Mouse (Mus musculus): ENCODE measurements at regions not wholly inside any gene's neighbourhood (a gene's known extent, or its start where the extent isn't known, plus 50 kb on each side); places are given as distances from the start of the nearest gene placed in this dataset.

DNA sequence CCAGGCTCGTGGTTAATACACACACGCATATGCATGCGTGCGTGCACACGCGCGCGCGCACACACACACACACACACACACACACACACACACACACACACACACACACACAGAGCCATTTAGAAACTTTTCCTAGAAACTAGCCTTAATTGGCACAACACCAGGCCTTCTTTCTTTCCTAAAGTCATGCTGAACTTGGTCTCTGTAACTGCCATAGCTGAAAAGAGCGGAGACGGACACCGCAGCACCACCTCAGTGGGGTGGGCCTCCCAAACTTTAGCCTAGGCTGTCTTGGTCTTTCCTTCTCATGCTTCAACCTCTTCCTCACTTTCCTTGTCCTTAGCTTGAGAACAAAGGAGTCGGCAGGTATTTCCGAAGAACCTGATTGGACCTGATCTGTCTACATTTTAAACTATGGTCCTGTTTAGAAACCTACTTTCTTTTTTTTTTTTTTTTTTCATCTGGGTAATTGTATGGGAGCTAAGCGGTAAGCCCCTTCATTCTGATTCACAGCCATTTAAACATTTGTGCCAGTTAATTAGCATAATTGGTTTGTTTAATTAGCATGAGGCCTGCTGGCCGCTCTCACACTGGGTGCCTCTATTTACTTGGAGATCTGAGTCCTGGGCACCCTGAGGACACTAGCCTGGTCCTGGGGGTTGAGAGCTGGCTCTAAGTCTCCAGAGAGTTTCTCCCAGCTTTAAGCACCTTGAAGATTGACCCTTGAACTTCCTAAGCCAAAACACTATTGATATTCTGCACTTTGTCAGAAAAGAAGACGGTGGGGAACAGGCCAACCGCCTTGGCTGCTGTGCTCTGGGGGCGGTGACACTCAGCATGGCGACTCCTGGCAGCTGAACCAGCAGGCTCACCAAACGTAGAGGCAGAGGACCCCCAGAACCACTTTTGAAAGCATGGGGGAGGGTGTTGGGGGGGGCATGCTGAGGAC, 269.7 kb upstream of the Irx3 start:
- no peak for DNase-seq (ENCODE audit: low read depth, low spot score)

DNA sequence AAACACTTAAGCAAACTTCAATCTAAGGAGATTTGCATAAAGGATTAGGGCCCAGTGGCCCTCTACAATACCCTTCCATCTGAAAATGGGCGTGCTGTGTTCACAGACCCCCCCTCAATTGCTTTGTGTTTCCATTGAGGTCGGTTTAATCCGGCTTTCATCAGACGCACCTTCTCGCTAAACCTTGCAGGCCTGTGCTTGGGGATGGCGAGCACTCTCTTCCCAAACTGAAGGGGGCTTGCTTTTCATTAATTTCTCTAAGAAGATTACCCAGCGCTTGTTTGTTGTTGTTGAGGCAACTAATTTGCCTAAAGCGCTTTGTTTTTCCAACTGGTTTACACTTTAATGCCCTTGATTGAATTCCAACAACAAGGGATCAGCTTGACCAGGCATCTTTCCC, 268.8 kb upstream of the Irx3 start:
- DNase-seq (ENCODE audit: low read depth, low spot score) = no peak

DNA sequence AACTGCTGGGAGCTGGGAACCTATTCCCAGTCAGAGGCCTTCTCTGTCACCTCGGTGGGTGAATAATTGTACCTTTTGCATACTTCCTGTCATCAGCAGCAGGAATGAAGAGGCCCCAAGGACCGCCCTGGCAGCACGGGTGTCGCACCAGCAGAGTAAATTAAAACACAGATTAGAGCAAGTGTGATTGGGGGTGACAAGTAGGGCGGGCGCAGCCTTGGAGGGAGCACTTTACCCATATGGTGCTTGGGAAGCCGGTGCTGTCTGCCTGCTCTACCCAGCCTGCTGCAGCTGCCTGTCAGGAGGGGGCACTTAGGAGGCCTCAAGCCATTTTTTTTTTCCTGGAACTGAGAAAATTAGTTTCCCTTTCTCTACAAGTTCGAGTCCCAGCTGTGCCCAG, 264.6 kb upstream of the Irx3 start:
- DNase-seq (ENCODE audit: low read depth, low spot score) = no peak

DNA sequence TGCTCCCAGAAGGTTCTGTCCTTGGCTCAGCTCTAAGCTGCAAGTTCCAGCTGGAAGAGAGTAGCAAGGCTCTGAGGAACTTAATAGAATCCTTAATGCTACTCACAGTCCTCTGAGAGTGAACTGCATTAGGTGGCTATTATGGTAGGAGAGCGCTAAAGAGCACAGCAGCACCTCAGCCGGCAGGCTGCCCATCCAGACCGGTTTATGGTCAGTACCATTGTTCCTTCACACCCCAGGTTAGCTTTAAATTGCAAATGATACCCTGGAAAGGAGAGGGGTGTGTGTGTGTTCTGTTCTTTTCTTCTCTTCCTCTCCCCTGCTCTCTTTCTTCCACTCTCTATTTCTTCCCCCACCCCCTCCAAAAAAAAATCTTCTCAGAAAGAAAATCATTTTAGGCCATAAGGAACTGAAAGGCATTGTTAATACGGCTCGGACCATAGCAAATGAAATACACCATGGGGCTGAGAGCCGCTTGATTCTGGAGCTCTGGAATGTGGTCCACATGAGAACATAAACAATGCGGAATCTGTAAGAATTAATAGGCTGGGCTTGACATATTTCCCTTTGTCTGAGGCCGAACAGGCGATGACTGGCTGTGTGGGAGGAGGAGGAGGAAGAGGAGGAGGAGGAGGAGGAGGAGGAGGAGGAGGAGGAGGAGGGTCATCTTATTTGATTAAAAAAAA, 263.8 kb upstream of the Irx3 start:
- DNase-seq (ENCODE audit: low read depth, low spot score) = no peak

DNA sequence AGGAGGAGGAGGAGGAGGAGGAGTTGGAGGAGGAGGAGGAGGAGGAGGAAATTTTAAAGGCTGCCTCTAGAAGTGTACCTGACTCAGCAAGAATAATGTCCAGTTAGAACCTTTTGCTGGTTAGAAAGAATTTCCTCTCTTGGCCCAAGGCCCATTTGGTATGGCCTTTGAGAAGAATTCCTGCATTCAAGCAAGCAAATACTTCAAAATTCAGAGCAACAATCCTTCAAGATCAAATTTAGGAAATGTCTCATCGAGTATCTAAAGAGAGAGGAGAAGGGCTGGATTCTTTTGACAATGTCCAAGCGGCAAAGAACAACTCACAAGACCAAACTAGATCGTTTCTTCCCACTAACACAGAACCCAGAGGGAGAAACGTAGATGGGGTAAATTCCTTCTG, 263.1 kb upstream of the Irx3 start:
- no peak for DNase-seq (ENCODE audit: low read depth, low spot score)

DNA sequence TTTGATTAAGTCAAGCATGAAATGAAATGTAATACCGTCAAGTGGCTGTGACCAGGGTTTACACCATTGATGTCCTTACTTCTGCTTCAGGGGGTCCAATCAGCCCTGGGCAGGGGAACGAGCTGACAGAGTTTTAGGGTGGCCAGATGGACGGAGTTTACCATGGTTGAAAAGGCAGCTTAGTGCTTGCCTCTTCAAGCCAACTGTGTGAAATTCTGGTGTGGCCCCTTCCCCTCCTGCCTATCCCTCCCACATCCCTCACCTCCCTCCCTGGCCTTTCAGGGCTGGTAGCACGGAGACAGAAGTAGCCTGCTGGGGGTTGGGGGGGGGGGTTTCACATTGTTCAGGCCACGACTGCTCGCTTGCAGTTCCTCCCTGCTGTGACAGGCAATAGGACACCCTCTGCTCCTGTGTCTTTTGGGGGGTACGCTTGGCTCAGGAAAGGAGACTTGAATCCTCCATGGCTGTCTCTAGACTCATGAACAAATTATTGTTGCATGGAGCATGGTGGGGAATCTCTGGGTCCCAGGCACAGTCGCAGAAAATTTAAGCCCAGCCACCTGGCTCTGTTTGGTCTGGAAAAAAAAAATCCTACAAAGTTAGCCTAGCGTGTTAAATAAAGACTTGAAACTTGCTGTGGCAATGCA, 262.4 kb upstream of the Irx3 start:
- no peak for DNase-seq (ENCODE audit: low read depth, low spot score)

DNA sequence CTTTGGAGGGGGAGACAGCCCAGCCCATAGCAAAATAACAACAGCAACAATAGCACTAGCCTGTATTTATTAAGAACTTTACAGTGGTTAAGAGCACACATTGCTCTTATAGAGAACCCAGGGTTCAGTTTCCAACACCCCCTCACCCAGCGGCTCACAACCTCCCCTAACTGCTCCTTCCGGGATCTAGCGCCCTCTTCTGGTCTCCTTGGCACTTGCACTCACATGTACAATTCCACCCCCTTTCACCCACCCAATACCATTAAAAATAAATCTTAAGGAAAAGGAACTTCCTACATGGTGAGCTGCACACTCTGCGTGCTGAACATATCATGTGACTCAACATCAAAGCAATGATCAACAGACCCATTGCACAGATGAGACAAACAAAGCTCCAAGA, 261.5 kb upstream of the Irx3 start:
- no peak for DNase-seq (ENCODE audit: low read depth, low spot score)

DNA sequence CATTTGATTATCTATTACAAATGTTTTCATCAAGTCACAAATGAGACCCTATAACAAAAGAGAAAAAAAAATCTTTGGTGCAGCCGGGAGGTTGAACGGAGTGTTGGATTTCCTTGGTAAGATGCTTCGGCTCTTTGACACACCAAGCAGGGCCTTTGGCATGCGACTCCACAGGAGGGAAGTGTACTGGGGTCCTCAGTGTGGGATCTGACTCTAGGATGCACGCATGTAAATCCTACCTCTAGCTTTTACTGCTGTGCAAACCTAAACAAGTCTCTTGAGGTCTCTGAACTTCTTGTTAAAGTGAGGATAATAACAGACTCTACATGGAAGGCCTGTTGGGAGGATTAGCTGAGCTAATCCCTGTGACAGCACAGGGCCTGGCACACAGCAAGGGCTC, 257.6 kb upstream of the Irx3 start:
- no peak for DNase-seq (ENCODE audit: low read depth, low spot score)

DNA sequence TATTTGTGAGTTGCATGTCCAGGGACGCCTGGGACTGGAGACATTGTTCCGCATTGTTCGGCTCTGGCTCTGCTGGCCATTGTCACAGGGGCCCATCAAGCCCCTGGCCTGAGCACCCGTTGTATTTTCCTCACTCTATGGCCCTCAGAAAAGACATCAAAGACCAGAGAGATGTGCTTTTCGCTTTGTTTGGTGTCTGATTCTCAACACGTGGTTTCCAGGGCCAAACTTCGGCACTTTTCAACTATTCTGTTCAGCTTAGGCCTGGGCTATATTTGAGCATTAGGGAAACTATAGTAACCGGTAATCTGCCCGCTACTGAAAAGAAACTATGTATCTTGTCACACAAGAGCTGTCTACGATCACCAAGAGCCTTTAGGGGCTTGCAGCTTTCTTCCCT, 257.1 kb upstream of the Irx3 start:
- no peak for DNase-seq (ENCODE audit: low read depth, low spot score)

DNA sequence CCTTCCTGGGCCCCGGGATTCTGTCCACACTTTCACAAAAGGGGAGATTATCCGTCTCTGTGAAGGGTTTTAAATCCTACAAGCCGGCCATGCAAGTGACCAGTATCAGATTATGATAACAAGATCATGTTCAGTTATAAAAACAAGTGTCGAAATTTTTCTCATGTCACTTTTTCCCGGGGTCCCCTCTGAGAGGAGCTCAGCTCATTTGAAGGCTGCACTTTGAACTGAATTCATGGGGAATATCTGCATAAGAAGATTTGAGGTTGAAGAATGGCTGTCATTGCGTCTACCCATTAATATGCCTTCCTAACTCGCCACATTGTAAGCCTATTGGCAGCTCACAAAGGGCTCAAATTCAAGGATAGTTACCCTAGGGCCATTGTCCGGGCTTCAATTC, 256.0 kb upstream of the Irx3 start:
- DNase-seq (ENCODE audit: low read depth, low spot score) = no peak

DNA sequence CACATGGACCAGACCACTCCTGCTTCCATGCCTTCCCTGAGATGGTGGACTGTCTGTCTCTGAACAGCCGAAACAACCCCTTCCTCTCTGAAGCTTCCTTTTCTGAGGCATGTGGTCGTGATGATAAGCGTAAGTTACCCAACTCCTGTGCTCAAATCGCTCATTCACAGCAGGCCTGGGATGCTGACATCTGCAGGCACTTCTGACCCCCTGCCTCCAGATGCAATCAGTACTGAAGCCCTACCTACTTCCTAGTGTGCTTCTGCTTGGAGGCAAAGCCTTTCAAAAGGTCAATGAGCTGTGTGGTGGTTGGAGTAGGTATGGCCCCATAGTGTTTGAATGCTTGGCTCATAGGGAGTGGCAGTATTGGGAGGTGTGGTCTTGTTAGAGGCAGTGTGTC, 253.7 kb upstream of the Irx3 start:
- DNase-seq (ENCODE audit: low read depth, low spot score) = no peak

DNA sequence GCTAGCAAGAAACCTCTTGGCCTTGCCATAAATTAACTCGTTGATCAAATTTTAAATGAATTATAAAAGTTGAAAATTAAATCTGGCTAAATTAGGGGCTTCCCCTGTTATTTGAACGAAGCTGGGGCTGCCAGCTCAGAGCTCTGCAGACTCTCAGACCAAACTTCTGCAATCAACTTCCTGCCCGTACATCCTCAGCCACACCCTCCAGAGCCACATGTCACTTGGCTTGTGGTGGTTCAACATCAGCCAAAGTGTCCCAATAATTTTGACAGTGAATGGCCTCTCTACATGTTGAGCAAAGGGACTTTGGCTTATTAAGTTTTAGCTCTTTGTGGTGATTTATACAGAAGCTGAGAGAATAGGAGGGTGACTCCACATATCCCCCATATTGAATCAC, 242.8 kb upstream of the Irx3 start:
- no peak for DNase-seq (ENCODE audit: low read depth, low spot score)

DNA sequence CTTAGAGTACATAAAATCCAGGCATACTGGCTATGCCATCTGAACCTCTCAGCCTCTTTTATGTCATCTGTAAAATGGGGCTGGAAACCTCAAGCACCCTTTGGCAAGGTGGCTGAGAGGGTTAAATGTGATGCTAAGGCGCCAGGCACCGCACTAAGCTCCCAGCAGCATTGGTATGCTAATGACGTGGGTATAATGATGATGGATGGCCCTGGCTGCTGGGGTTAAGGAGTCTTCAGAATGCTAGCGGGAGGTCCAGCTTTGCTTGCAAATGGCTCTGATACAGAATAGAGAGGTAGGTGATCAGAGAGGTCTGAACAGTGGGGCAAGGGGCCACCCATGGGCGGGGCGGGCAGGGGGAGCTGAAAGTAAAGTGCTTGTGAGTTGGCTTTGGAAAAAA, 241.1 kb upstream of the Irx3 start:
- DNase-seq (ENCODE audit: low read depth, low spot score) = no peak

DNA sequence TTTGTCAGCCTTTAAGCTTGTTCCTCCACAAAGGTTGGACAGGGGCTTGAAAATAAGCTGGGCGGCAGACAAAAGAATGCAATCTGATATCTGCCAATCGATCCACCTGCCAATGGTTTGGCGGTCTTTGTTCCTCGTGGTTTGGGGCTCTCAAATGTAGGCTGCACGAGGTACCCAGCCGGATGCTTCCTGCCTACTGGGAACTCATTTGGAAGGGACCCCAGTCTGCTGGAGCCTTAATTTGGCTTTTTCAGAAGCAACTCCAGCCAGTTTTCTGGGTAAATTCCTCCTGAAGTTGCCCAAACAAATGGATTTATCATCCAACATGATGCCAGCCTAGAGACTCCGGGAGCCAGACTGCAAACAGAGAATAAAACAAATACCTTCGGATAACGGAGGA, 228.1 kb upstream of the Irx3 start:
- DNase-seq (ENCODE audit: low read depth, low spot score) = no peak

DNA sequence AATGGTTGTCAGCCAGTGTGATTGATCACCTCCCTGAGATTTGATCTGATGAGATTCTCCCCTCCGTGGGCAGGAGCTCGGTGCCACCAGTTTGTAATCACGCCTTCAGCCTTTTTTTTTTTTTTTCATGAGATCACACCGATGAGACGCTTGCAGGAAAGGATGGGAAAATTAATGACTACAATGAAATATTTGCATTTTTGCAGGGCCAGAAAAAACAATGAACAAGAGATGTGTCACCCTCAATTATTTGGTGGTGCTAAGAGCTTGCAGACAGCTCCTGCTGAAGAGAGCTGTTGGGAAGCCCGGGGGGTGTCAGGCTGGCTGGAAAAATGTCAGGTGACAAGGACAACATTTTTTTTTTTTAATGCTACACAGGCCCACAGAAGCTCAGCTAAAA, 227.6 kb upstream of the Irx3 start:
- no peak for DNase-seq (ENCODE audit: low read depth, low spot score)

DNA sequence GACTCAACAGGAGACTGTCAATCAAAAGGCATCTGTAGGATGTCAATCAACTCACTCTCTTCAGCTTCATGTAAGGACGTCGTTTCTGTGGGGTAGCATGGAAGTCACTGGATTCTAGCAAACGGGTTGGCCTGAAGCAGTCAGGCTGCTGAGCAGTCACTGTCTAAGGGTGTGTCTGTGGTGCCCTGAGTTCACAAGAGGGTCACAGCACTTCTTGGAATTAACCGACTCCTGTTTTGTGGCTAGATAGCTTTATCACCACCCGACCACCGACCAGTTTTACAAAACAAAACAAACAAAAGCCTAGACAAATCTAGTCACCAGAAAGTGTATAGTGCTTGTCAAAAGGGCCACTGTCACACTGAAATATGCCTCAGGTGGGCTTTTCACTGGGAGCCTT, 226.4 kb upstream of the Irx3 start:
- no peak for DNase-seq (ENCODE audit: low read depth, low spot score)

DNA sequence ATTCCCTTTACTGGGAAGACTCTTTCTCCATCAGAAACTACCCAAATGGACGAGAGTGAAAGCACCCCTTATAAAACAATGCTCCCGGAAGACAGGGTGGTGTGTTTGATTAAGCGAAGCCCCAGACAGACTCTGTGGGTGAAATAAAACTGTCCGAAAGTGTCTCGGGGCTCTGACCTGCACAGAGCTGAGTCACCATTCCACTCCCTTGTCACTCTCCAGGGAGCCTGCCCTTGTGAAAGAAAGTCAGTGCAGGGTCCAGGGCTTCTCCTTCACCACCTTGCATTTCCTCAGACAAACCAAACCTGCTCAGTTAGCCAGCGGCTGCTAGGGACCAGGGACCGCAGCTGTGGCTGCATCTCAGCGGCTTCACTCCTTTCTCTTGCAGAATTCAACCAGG, 222.3 kb upstream of the Irx3 start:
- no peak for DNase-seq (ENCODE audit: low read depth, low spot score)

DNA sequence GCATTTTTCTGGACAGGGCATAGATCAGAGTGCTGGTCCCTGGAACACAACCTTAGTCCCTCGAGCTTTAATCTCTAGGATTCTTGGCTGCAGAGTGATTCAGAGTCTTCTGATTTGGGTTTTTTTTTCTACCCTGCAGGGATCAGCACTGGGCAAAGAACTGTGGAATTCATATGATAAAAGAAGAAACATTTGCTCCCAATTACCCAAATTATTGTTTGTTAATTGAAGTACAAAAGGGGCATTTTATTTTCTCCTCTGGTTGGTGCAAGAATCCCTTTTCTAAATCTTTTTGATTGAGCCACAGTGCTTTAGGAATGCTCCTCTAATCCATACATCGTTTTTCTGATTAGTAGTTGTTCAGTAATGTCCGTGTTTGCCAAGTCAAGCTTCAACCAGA, 219.7 kb upstream of the Irx3 start:
- DNase-seq (ENCODE audit: low read depth, low spot score) = no peak

DNA sequence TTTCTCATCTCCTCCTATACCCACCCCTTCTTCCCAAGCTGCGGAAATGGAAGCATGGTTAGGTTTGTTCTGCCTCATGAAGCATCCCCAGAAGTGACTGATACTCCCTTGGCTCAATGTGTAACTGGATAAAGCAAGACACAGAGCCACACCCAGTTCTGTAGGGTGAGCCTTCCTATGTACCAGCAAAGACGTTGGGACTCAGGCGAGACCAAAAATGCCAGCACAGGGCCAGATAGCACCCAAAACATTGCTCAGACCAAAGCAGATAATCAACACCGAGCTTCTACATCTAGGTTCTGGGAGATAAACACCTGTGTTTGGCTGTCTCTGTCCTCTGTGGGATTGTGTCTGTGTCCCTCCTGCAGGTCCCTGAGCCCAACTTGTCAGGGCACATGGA, 212.8 kb upstream of the Irx3 start:
- DNase-seq (ENCODE audit: low read depth, low spot score) = no peak

DNA sequence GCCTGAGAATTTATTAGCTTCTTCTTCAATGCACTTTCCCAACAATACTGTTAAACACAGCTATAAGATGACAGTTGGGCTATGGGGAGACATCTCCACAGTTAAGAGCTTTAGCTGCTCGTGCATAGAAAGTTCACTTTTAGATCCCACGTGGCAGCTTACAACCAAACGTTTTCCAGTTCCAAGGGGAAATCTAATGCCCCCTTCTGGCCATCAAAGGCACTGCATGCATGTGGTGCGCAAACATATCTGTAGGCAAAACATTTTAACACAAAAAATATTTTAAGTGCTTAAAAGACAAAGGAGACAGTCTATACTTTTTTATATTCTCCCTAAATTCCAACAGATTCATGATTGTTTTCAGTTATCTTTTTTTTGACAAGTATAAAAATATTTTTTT, 211.3 kb upstream of the Irx3 start:
- DNase-seq (ENCODE audit: low read depth, low spot score) = no peak

DNA sequence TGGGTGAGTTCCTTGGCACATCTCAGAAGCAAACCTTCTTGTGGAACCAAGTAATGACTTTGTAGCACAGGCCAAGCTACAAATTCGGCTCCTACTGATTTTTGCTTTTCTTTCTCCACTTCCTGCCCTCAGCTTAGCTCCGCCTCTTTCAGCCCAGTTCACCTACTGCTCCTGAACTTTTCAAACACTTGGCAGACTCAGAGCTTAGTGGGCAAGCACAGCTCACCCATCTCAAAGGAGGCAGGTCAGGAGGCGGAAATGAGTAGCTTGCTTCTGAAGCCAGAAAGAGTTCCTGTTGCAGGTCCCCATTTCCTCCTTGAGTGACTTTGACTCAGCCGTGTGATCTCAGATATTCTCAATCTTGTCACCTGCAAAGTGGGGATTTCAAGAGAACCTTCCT, 208.5 kb upstream of the Irx3 start:
- no peak for DNase-seq (ENCODE audit: low read depth, low spot score)
